Mouse (Mus musculus) ES-E14 (cell line): ENCODE results near the gene Rcn1. TPM values are rescaled to one million over a fixed set of nuclear protein-coding genes. Genes with fewer than 3 reads are reported as not detected.

Source experiments
- DNase-seq: peaks from one replicate; pipeline ENCODE4 v3.0.0-alpha.2; 2013; ENCODE audit warnings: low read depth, low spot score
- H3K27ac ChIP-seq: 2 replicates; pipeline ENCODE4 v1.5.1; 2012; ENCODE audit warnings: low read depth, mild to moderate bottlenecking, low read length, moderate library complexity, mixed read lengths; ENCODE audit not compliant: poor library complexity, insufficient read depth, severe bottlenecking
- H3K36me3 ChIP-seq: 2 replicates; pipeline ENCODE4 v1.6.1; 2012; ENCODE audit warnings: mild to moderate bottlenecking, low read length, moderate library complexity, mixed read lengths; ENCODE audit not compliant: control insufficient read depth, poor library complexity, insufficient read depth, severe bottlenecking
- H3K4me1 ChIP-seq, 2 experiments: fragments of 150-350 bp in 1 of 2; sonication (generic) in 1 of 2; 2 replicates each; pipeline ENCODE4 v1.6.1; 2012; ENCODE audit warnings: low read length in 2 of 2, mild to moderate bottlenecking in 1 of 2, mixed read lengths in 1 of 2; ENCODE audit not compliant: control insufficient read depth in 2 of 2, insufficient read depth in 2 of 2, poor library complexity in 1 of 2
- H3K4me3 ChIP-seq, 2 experiments: fragments of 150-350 bp in 1 of 2; sonication (generic) in 1 of 2; 2 replicates each; pipeline ENCODE4 v1.5.1; 2012; ENCODE audit warnings: low read length in 2 of 2, low read depth in 1 of 2, mild to moderate bottlenecking in 1 of 2, mixed read lengths in 1 of 2; ENCODE audit not compliant: insufficient read depth in 1 of 2, poor library complexity in 1 of 2, severe bottlenecking in 1 of 2
- H3K9ac ChIP-seq: 2 replicates; pipeline ENCODE4 v1.6.1; 2012; ENCODE audit warnings: low read depth, mild to moderate bottlenecking, low read length, mixed read lengths; ENCODE audit not compliant: poor library complexity, insufficient read depth, severe bottlenecking
- H3K9me3 ChIP-seq: fragments of 150-350 bp; sonication (generic); 2 replicates; pipeline ENCODE4 v1.6.1; 2012; ENCODE audit warnings: low read depth, mild to moderate bottlenecking, low read length; ENCODE audit not compliant: control insufficient read depth, insufficient read depth
- CHD2 ChIP-seq: IDR thresholded peaks from 2 replicates; pipeline ENCODE4 v1.6.1; 2014; ENCODE audit warnings: mild to moderate bottlenecking, low read depth, low read length, inconsistent platforms
- HCFC1 ChIP-seq: IDR thresholded peaks from 2 replicates; pipeline ENCODE4 v1.6.1; 2012; ENCODE audit warnings: low read length, inconsistent platforms, borderline replicate concordance; ENCODE audit not compliant: insufficient read depth
- MAFK ChIP-seq: IDR thresholded peaks from 2 replicates; pipeline ENCODE4 v1.6.1; 2014; ENCODE audit warnings: mild to moderate bottlenecking, low read depth, low read length, inconsistent platforms; ENCODE audit not compliant: insufficient read depth
- ZC3H11A ChIP-seq: IDR thresholded peaks from 2 replicates; pipeline ENCODE4 v1.6.1; 2012; ENCODE audit warnings: low read depth, mild to moderate bottlenecking, inconsistent platforms, low read length, borderline replicate concordance
- ZNF384 ChIP-seq: IDR thresholded peaks from 2 replicates; pipeline ENCODE4 v1.6.1; 2012; ENCODE audit warnings: low read depth, low read length, inconsistent platforms
- in situ Hi-C, 2 experiments: fragments of 600-800 bp; cut with MboI; formaldehyde crosslinking; loops; one replicate each; pipeline ENCODE4 v1.15.1; 2025; ENCODE audit warnings: low sequenced_read_pairs in 2 of 2, inconsistent platforms in 1 of 2; ENCODE audit not compliant: unreplicated experiment in 2 of 2
- total RNA-seq: library from RNA; depleted of rRNA; stranded (reverse); fragments of 300-350 nt; gene quantifications from 2 replicates; pipeline ENCODE4 v1.2.3, GENCODE M21; 2012

Gene Rcn1
- total RNA-seq, 1 experiment: 73.6 TPM

DNA sequence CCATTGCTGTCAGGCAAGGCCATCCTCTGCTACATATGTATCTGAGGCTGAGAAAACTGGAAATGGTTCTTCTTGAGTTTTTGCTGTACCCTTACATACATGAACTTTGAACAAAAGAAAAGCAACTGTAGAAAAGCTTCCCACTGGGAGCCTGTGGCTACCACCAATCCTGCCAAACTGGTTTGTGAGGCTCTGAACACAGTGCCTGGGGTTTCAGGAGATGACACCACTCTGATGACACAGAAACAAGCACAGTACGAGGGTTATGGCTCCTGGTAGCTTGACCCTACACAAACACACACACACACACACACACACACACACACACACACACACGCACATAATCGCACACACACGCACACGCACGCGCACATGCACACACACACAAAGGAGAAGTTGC, 23.9 kb downstream of the Rcn1 start:
- Histone ChIP-seq H3K9me3 (no peaks in the 10 kb centered on the region), H3K36me3 (no peaks in the 10 kb centered on the region), H3K4me3 (no peak overlapping the region), H3K4me1 (peaks cover 0 to 25% of the 10 kb centered on the region in 2 experiments; a peak in 2 of 4 replicates), H3K9ac (no peak overlapping the region), H3K27ac (no peak overlapping the region)
- DNase-seq: no peak
- in situ Hi-C loops: no loop called here
- no peak for TF ChIP-seq CHD2
- TF ChIP-seq ZC3H11A: no peak
- TF ChIP-seq HCFC1: no peak
- TF ChIP-seq ZNF384: no peak
- no peak for TF ChIP-seq MAFK

DNA sequence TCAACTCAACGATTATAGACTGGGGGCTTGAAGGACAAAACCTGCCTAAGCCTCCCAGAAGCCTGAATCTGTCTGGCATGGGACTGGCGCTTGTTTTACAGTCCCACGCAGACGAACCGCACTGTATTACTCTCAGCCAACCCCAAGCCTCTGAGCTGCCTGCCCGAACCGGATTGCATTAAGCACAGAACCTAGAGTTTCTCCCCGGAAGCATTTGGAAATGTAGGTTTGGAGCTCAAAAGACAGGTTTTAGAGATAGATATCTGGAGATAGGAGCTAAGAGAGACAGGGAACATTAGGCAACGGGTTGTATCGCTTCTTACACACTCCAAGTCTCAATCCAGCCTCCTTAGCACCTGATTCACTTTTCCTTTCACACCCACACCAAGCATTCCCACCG, 25.5 kb downstream of the Rcn1 start:
- H3K9ac ChIP-seq: no peak overlapping the region
- no peak for TF ChIP-seq ZNF384
- no peak for TF ChIP-seq ZC3H11A
- TF ChIP-seq MAFK: no peak
- no peak for TF ChIP-seq CHD2
- TF ChIP-seq HCFC1: no peak
- no peaks in the 10 kb centered on the region for H3K9me3 ChIP-seq
- DNase-seq: no peak
- H3K4me1 ChIP-seq: peaks cover 0 to 27% of the 10 kb centered on the region in 2 experiments; a peak in 2 of 4 replicates
- H3K4me3 ChIP-seq: no peak overlapping the region
- H3K27ac ChIP-seq: no peak overlapping the region
- H3K36me3 ChIP-seq: no peaks in the 10 kb centered on the region
- in situ Hi-C loops: no loop called here

GRCm38 (mm10) chr2:105372727-105373126, 26.4 kb downstream of the Rcn1 start:
- TF ChIP-seq ZNF384: no peak
- TF ChIP-seq CHD2: no peak
- TF ChIP-seq MAFK: no peak
- no peak for TF ChIP-seq HCFC1
- no peak for TF ChIP-seq ZC3H11A
- H3K9me3 ChIP-seq: no peaks in the 10 kb centered on the region
- no peak overlapping the region for H3K9ac ChIP-seq
- DNase-seq: no peak
- H3K4me3 ChIP-seq: no peak overlapping the region
- no peaks in the 10 kb centered on the region for H3K36me3 ChIP-seq
- in situ Hi-C loops: no loop called here
- no peak overlapping the region for H3K27ac ChIP-seq
- peaks cover 0 to 27% of the 10 kb centered on the region in 2 experiments; a peak in 2 of 4 replicates for H3K4me1 ChIP-seq

DNA sequence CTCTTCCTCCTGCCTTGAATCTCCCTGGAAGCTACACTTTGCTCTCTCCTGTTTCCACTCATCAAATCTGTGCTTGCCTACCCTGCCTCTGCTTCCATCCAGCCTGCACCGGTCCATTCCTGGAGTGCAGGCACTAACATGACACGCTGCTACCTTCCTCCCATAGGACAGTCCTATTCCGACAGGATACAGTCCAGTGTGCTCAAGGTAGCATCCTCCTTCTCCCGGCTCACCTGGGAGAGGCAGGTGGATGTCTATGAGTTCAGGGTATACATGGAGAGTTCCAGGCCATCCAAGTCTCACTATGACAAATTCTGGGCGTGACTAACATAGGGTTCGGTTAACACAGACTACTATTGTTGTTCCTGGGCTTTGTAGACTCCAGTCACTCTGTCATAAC, 27.0 kb downstream of the Rcn1 start:
- Histone ChIP-seq H3K36me3 (no peaks in the 10 kb centered on the region), H3K4me1 (peaks cover 0 to 26% of the 10 kb centered on the region in 2 experiments; a peak in 2 of 4 replicates), H3K9me3 (no peaks in the 10 kb centered on the region), H3K4me3 (no peak overlapping the region), H3K27ac (no peak overlapping the region), H3K9ac (no peak overlapping the region)
- TF ChIP-seq HCFC1 (no peak), MAFK (no peak), CHD2 (no peak), ZC3H11A (no peak), ZNF384 (no peak)
- no peak for DNase-seq
- in situ Hi-C loops: no loop called here

DNA sequence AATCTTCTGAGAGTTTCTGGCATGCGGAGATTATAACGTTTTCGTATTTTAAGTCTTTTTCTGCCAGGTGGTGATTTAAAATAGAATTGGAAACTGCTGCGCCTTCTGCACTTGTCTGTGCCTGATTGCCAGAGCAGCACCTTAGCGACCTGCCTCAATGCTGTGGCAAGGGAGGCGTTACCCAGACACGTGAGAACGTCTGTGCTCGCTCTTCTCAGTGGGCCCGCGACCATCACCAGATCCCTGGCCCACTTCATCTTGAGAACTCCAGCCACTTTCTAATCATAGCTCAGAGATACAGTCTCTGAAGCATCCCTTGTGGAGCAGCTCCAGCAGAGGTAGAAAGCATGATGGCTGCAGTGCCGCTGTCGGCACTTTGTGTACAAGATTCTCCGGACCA, 28.4 kb downstream of the Rcn1 start:
- H3K9me3 ChIP-seq: no peaks in the 10 kb centered on the region
- H3K4me3 ChIP-seq: peak overlapping the region in 1 of 2 experiments; percentile 22; a peak in 2 of 4 replicates
- no peak for DNase-seq
- H3K9ac ChIP-seq: no peak overlapping the region; the same call in 1 of the 2 replicates
- peaks cover 0 to 17% of the 10 kb centered on the region in 2 experiments; a peak in 1 of 4 replicates for H3K4me1 ChIP-seq
- in situ Hi-C loops: no loop called here
- H3K27ac ChIP-seq: no peak overlapping the region
- H3K36me3 ChIP-seq: no peaks in the 10 kb centered on the region
- TF ChIP-seq ZC3H11A (no peak), ZNF384 (no peak), HCFC1 (no peak)
